Mouse (Mus musculus): ENCODE measurements around the gene Vmn2r101. TPM values are rescaled to one million over a fixed set of nuclear protein-coding genes. Genes with fewer than 3 reads are reported as not detected.

Gene Vmn2r101
- not detected in 2 replicates for polyA plus RNA-seq (2012; rRNA removed)

GRCm38 (mm10) chr17:19576927-19577326, at the start of gene Vmn2r101:
Gene Vmn2r101 (plus strand): TSS chr17:19577227.
- DNase-seq (ENCODE audit: low spot score): no peak

- DNase-seq (ENCODE audit: low spot score): no peak
Observed at GRCm38 (mm10) chr17:19629328-19629727, 52.3 kb downstream of the Vmn2r101 start.

GRCm38 (mm10) chr17:19658447-19658846, 81.4 kb downstream of the Vmn2r101 start:
- no peak for DNase-seq (ENCODE audit: low spot score)

- no peak for DNase-seq (ENCODE audit: low spot score)
Observed at GRCm38 (mm10) chr17:19660028-19660427, 83.0 kb downstream of the Vmn2r101 start, which contains the start of gene Vmn2r102. Gene Vmn2r102 (plus strand): TSS chr17:19660328.

Other genes with a start within 250 kb of the Vmn2r101 start
- not detected in 2 replicates for gene Vmn2r99, start 215.3 kb upstream of the Vmn2r101 start, polyA plus RNA-seq (2012; rRNA removed)
- gene Vmn2r100, start 72.5 kb upstream of the Vmn2r101 start, polyA plus RNA-seq (2012; rRNA removed): not detected in 2 replicates
- gene Vmn2r102, start 83.1 kb downstream of the Vmn2r101 start, polyA plus RNA-seq (2012; rRNA removed): not detected in 2 replicates
- gene Vmn2r103, start 196.1 kb downstream of the Vmn2r101 start, polyA plus RNA-seq (2012; rRNA removed): not detected in 2 replicates